Mouse (Mus musculus) midbrain, embryonic 10.5 days (tissue): ENCODE results near the gene Msh5. TPM values are rescaled to one million over a fixed set of nuclear protein-coding genes. Genes with fewer than 3 reads are reported as not detected.

Experiments used
- DNase-seq: peaks from one replicate; pipeline ENCODE4 v3.0.0-alpha.2; 2017; ENCODE audit warnings: low spot score
- H3K27ac ChIP-seq: fragments of 300-500 bp; sonication (generic); replicated peaks from 2 replicates; pipeline ENCODE4 v1.5.1; 2016; ENCODE audit warnings: mild to moderate bottlenecking
- H3K27me3 ChIP-seq: fragments of 300-500 bp; sonication (generic); 2 replicates; pipeline ENCODE4 v1.6.1; 2016; ENCODE audit warnings: low read depth, mild to moderate bottlenecking; ENCODE audit not compliant: poor library complexity, severe bottlenecking
- H3K36me3 ChIP-seq: fragments of 300-500 bp; sonication (generic); 2 replicates; pipeline ENCODE4 v1.6.1; 2016; ENCODE audit warnings: mild to moderate bottlenecking, moderate library complexity
- H3K4me1 ChIP-seq: fragments of 300-500 bp; sonication (generic); 2 replicates; pipeline ENCODE4 v1.6.1; 2016
- H3K4me3 ChIP-seq: fragments of 300-500 bp; sonication (generic); 2 replicates; pipeline ENCODE4 v1.5.1; 2016; ENCODE audit warnings: mild to moderate bottlenecking, moderate library complexity
- H3K9me3 ChIP-seq: fragments of 300-500 bp; sonication (generic); replicated peaks from 2 replicates; pipeline ENCODE4 v1.6.1; 2016; ENCODE audit warnings: mild to moderate bottlenecking
- WGBS: fragments of 180-500 bp; shearing (Covaris S2); methylation state at CpG from one replicate; pipeline ENCODE4 v1.1.7; 2016; 5-methylcytosine and 5-hydroxymethylcytosine counted together
- polyA plus RNA-seq: library from polyadenylated mRNA; unstranded; fragments of >200 nt; fragmentation: Nextera tagmentation; extraction: Ambion mirVana; gene quantifications from 2 replicates; pipeline ENCODE4 v1.2.1, GENCODE M21; 2016

Msh5 gene
- polyA plus RNA-seq, 1 experiment from 2014 or later = 5.4 TPM

DNA sequence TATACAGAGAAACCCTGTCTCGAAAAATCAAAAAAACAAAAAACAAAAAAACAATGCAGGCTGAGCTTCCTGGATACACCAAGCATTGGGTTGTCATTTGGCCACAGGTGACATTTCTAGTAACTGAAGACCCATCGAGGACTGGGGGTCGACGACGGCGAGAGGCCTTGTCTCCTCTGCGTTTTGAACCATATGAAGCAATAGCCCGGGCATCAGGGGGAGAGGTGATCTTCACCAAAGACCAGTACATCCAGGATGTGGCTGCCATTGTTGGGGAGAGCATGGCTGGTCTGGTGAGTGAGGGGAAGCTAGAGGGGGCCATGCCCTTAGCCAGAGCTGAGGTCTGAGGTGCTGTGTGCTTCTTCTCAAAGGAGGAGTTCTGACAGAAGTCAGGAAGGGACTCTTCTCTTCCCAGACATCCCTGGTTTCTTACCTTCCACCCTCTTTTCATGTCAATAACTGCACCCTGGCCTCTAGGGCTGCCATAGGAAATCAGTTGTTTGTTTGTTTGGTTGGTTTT is 23.9 kb downstream of the Msh5 start:
- Histone ChIP-seq H3K4me1 (peaks cover 52% of the 10 kb centered on the region), H3K9me3 (no peaks in the 10 kb centered on the region), H3K4me3 (no peak overlapping the region), H3K27ac (peak overlapping the region; percentile 33; the same call in 1 of the 2 replicates), H3K36me3 (peaks cover 21% of the 10 kb centered on the region), H3K27me3 (no peaks in the 10 kb centered on the region)
- DNase-seq = no peak
- 94% methylated on average over 8 of the region's 8 CpGs for WGBS

DNA sequence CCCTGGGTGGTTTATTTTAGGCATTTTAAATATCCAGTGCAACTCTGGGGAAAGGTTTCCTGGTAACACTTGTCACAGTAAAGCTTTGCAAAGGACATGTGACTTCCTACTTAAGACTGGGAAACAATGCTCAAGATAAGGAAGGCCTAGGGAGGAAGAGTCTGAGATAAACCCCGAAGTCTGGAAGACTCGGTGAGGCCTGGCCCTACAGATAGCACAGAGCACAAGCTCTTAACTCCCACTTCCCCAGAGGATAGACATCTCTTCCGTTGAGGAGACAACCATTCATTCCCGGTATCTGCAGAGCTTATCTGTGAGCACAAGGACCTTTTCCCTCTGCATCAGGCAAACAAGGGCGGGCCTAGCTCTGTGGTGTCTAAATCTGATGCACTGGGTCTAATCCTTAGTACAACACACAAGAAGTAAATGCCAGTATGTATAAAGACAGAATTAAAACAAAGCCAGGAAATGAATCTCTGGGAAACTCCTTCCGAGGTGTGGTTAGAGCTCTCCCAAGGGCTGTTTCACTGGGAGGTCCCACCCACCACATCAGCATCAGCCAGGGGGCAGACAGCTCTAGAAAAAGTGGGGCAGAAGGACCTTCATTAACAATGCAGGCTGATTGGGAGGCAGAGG is 24.6 kb downstream of the Msh5 start:
- H3K4me3 ChIP-seq = peak overlapping the region; percentile 37; the same call in 1 of the 2 replicates
- no peaks in the 10 kb centered on the region for H3K27me3 ChIP-seq
- no peak for DNase-seq
- no peaks in the 10 kb centered on the region for H3K9me3 ChIP-seq
- H3K4me1 ChIP-seq = peaks cover 45% of the 10 kb centered on the region
- 57% methylated on average over 6 of the region's 6 CpGs for whole genome bisulfite sequencing
- H3K36me3 ChIP-seq = peaks cover 28% of the 10 kb centered on the region
- peak overlapping the region; percentile 86 for H3K27ac ChIP-seq

DNA sequence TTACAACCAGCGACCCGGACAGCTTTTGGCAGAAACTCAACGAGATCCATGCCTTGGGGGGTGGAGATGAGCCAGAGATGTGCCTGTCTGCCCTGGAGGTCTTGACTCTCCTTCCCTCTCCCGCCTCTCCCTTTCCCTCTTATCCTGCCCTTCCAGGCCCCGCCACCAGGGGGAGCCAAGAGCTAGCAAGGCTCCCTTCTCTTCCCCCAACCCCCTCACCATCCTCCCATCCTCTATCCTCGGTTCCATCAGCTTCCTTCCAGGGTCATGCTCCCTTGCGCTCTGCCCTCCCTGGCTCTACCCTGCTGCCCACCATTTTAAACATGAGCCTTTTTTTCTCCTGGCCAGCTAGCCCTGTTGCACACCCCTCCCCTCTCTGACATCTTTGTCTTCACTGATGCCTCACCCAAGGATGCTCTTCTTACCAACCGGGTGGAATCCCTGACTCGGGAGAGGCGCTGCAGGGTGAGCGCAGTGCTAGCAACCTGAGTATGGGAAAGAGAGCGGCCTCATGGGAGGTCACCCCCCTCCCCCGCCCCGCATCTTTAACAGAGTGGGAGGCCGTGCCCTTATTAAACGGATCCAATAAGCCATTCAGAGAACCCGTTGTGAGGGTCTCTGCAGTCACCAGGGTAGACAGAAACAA is 25.3 kb downstream of the Msh5 start:
- peak overlapping the region; percentile 86 for H3K27ac ChIP-seq
- H3K4me1 ChIP-seq = peaks cover 38% of the 10 kb centered on the region
- peak overlapping the region; percentile 37 for H3K4me3 ChIP-seq
- WGBS = 5% methylated on average over 17 of the region's 17 CpGs
- peaks cover 34% of the 10 kb centered on the region for H3K36me3 ChIP-seq
- H3K27me3 ChIP-seq = no peaks in the 10 kb centered on the region
- no peaks in the 10 kb centered on the region for H3K9me3 ChIP-seq
- peak; percentile 92 for DNase-seq

DNA sequence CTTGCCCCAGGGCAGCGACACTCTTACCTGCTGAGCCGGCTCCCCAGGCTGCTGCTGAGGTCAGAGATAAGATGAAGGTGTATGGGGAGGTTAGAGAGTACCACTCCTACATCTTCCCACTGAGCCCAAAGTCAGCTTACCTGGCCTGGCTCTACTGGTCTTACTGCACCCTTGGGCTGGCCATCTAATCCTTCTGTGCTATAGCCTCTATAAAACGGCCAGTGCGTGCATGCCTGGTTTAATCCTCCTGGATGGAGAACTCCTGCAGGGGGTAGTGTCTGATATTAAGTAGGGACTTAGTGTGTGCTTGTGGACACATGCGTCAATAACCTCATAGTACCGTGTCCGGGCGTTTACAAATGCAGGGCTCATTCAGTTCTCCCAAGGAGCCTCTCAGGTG is 26.0 kb downstream of the Msh5 start:
- no peaks in the 10 kb centered on the region for H3K27me3 ChIP-seq
- WGBS = 90% methylated on average over 8 of the region's 8 CpGs
- H3K9me3 ChIP-seq = no peaks in the 10 kb centered on the region
- H3K4me1 ChIP-seq = peaks cover 32% of the 10 kb centered on the region
- peak overlapping the region; percentile 86; the same call in 1 of the 2 replicates for H3K27ac ChIP-seq
- peak overlapping the region; percentile 37; the same call in 1 of the 2 replicates for H3K4me3 ChIP-seq
- peaks cover 42% of the 10 kb centered on the region for H3K36me3 ChIP-seq
- no peak for DNase-seq

DNA sequence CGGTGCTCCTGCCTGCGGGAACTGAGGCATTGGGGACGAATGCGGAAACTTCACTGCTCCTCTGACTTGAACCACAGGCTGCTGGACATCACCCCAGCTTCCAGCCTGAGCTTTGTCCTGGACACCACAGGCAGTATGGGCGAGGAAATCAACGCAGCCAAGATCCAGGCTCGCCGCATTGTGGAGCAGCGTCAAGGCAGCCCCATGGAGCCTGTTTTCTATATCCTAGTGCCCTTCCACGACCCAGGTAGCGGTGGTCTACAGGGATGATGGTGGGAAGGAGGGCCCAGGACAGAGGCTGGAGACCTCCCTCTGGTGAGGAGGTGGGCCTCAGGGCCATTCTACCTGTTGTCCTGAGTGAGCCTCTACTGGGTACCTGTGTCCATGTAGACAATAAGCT is 26.7 kb downstream of the Msh5 start:
- 80% methylated on average over 11 of the region's 11 CpGs for whole genome bisulfite sequencing

DNA sequence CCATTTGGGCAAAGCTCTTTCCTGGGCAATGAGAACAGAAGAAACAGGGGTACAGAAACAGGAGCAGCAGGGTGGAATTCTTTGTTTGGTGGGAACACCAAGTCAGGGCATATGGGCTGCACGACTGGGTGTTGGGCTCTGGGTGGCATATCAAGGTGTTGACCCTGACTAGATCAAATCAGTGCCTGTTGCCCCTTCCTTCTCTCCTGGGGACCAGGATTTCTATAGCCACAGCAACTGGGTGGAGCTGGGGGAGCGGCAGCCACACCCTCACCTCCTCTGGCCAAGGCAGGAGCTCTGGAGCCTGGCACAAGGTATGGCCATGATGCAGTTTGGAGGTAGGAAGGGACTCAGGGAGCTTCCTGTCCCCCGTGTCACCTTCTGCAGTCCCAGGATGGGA is 28.4 kb downstream of the Msh5 start:
- no peak for DNase-seq
- Histone ChIP-seq H3K27me3 (no peaks in the 10 kb centered on the region), H3K27ac (no peak overlapping the region), H3K4me3 (0 out of 2 replicates have a peak overlapping the region, but pooled peaks have one; percentile 1), H3K36me3 (peaks cover 62% of the 10 kb centered on the region), H3K9me3 (no peaks in the 10 kb centered on the region), H3K4me1 (peaks cover 20% of the 10 kb centered on the region)
- WGBS = 88% methylated on average over 3 of the region's 3 CpGs

More for the DNA sequence above, 26.7 kb downstream of the Msh5 start:
- Histone ChIP-seq H3K36me3 (peaks cover 46% of the 10 kb centered on the region), H3K27me3 (no peaks in the 10 kb centered on the region), H3K27ac (0 out of 2 replicates have a peak overlapping the region, but pooled peaks have one; percentile 42), H3K4me1 (peaks cover 29% of the 10 kb centered on the region), H3K4me3 (no peak overlapping the region), H3K9me3 (no peaks in the 10 kb centered on the region)
- no peak for DNase-seq

DNA sequence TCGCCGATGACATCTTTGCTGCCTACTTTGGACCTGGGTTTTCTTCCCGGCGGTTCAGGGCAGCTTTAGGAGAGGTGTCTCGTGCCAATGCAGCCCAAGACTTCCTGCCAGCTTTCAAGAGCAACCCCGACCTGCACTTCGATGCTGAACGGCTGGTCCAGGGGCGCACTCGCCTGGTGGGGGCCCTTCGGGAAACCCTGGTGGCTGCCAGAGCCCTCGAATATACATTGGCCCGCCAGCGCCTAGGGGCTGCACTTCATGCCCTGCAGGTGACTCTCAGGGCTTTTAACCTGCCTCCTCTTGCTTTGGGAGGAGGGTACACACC is 28.9 kb downstream of the Msh5 start:
- Histone ChIP-seq H3K36me3 (peaks cover 67% of the 10 kb centered on the region), H3K4me1 (peaks cover 20% of the 10 kb centered on the region), H3K9me3 (no peaks in the 10 kb centered on the region), H3K4me3 (0 out of 2 replicates have a peak overlapping the region, but pooled peaks have one; percentile 1), H3K27me3 (no peaks in the 10 kb centered on the region), H3K27ac (no peak overlapping the region)
- 75% methylated on average over 14 of the region's 14 CpGs for WGBS
- no peak for DNase-seq

DNA sequence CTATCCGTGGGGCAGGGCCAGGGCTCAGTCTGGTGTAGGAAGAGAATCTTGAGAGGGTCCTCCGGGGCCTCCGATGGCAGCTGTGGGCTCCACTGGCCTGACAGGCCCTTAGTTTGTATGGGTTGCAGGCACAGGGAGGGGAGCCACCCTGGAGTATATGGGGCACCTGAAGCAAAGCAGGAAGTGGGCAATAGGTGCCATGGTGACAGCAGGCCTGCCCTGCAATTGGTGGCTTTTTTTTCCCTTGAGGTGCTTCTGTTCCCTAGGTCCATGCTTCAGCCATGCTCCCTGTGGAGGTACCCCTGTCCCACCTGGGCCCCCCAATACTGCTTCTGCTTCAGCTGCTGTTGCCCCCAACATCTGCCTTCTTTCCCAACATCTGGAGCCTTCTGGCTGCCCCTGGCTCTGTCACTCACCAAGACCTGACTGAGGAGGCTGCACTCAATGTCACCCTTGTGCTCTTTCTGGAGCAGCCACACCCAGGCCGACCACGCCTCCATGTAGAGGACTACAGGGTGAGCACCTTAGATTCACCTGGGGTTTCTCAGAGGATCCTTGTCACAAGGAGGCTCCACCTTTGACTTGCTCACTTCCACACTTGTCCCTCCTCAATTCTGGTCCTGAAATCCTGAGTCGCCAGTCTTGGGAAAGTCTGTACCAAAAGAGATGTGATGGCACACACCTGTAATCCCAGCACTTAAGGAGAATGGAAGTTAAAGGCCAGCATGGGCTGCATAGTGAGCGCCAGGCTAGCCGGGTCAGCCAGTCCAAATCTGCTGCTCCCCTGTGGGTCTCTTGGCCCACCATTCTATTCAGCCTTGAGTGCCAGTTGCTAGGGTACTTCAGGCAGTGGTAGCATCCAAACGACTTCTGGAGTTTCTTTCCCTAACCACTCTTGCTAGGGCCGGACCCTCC is 29.5 kb downstream of the Msh5 start:
- no peaks in the 10 kb centered on the region for H3K9me3 ChIP-seq
- 83% methylated on average over 10 of the region's 10 CpGs for WGBS
- H3K27me3 ChIP-seq = no peaks in the 10 kb centered on the region
- H3K27ac ChIP-seq = no peak overlapping the region
- H3K36me3 ChIP-seq = peaks cover 73% of the 10 kb centered on the region
- peaks cover 17% of the 10 kb centered on the region for H3K4me1 ChIP-seq
- DNase-seq = no peak
- H3K4me3 ChIP-seq = no peak overlapping the region

DNA sequence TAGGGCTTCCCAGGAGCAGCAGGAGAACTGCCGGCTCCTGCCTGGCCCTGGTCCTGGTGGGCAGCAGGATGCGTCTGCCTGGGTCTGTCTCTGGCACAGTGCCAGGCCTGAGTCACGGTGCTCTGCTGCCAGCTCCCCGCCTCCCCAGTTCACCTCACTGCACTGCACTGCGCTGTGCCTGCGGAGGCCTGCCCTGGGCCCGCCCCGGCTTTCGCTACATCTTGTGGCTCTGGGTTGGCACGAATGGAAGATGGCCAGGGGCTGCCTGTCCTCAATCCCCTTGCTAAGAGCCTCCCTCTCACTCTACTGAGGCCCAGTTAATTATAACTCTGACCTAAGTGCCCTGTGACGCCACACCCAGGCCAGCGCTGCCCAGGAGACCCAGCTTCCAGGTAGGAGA is 30.2 kb downstream of the Msh5 start, which contains the start of gene Vwa7:
Vwa7 (plus strand) TSS at position 204 of the 400 bp plus-strand sequence.
- no peak for DNase-seq
- Histone ChIP-seq H3K27ac (no peak within 1 kb of the TSS), H3K9me3 (no peaks in the 10 kb centered on the region), H3K27me3 (no peaks in the 10 kb centered on the region), H3K4me3 (no peak within 1 kb of the TSS), H3K36me3 (peaks cover 80% of the 10 kb centered on the region), H3K4me1 (peaks cover 11% of the 10 kb centered on the region)
- WGBS = 88% methylated on average over 12 of the region's 12 CpGs

DNA sequence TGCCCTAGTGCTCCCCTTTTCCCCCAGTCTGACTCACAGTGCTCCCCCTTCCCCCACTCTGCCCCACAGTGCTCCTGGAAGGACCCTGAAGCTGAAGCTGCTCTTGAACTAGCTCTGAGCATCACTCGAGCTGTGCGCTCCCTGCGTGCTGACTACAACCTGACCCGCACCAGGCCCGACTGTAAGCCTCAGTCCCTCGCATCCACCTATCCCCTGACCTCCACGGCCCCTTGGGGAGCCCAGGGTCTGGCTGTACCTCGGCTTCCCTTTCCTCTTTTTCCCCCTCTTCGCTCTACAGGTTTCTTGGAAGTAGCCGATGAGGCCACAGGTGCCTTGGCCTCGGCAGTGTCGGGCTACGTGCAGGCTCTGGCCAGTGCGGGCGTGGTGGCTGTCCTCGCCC is 31.2 kb downstream of the Msh5 start:
- no peaks in the 10 kb centered on the region for H3K9me3 ChIP-seq
- no peak overlapping the region for H3K4me3 ChIP-seq
- H3K4me1 ChIP-seq = no peaks in the 10 kb centered on the region
- no peak for DNase-seq
- no peak overlapping the region for H3K27ac ChIP-seq
- H3K36me3 ChIP-seq = peaks cover 90% of the 10 kb centered on the region
- WGBS = 93% methylated on average over 16 of the region's 16 CpGs
- H3K27me3 ChIP-seq = no peaks in the 10 kb centered on the region

DNA sequence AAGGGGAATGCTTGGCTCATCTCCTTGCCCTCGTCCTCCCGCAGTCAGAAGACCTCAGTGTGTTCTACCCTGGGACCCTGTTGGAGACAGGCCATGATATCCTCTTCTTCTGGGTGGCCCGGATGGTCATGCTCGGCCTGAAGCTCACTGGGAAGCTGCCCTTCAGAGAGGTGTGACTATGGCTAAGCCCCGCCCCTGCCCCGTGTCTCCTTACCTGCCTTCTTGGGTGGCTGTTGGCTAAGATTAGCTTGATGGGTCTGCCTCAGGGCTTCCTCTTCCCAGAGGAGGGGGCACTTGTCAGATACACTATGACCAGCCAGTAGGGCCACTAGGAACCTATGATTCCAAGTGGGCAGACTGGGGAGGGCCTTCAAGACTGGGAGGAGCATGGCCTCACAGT is 33.3 kb downstream of the Msh5 start:
- DNase-seq = no peak
- Histone ChIP-seq H3K27ac (no peak overlapping the region), H3K4me3 (no peak overlapping the region), H3K36me3 (peaks cover 100% of the 10 kb centered on the region), H3K4me1 (no peaks in the 10 kb centered on the region), H3K9me3 (no peaks in the 10 kb centered on the region), H3K27me3 (no peaks in the 10 kb centered on the region)
- 92% methylated on average over 6 of the region's 6 CpGs for whole genome bisulfite sequencing

DNA sequence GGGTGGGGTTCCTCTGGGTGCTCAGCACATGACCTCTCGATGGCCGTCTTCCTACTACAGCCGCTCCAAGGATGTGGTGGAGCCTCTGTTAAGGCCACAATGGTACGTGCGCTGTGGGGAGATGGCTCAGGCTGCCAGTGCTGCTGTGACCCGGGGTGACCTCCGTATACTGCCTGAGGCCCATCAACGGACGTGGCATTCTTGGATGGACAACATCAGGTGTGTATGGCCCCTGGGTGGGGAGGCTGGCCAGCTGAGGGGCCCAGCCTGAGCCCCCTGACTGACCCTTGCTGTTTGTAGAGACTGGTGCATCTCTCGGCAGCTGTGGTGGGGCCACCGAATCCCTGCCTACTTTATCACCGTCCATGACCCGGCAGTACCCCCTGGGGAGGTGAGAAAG is 34.1 kb downstream of the Msh5 start:
- Histone ChIP-seq H3K4me3 (no peak overlapping the region), H3K36me3 (peaks cover 100% of the 10 kb centered on the region), H3K27ac (no peak overlapping the region), H3K27me3 (no peaks in the 10 kb centered on the region), H3K9me3 (no peaks in the 10 kb centered on the region), H3K4me1 (no peaks in the 10 kb centered on the region)
- WGBS = 94% methylated on average over 13 of the region's 13 CpGs
- no peak for DNase-seq
